Mouse (Mus musculus): ENCODE measurements around the gene Gm27027.
A peak's percentile ranks its signal among the peaks of the same experiment; 100 is the strongest.

Gm27027 gene

DNA sequence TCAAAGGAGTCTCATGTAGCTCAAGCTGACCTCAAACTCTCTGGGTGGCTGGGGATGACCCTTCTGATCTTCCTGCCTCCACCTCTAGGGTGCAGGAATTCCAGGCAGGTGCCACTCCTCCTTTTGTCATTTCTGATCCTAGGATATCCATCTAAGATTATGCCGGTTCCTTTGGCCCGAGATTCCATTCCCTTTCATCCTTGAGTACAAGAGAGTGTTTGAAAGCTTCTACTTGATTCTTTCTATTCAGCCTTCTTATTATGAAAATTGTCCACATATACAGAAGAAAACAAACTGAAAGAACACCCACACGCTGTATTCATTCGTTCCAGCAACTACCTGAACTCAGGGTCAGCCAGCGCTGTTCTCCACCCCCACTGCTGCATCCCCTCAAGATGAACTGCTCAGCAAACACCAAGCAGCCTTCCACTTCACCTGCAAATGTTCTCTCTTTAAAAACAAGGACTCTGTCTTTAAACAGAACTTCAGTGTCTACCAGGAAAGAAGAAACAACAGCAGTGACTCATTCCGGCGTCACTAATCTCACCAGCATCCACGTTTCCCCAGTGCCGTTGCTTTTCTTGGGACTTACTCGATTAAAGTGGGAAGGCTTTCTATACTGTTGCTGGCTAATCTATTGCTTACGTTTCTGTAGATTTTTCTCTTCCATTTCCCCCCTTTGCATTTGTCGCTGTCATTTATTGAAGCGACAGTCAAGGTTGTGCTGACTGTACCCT, 68.3 kb downstream of the Gm27027 start:
- no peak for DNase-seq

GRCm38 (mm10) chr2:93926141-93926540, 70.0 kb downstream of the Gm27027 start:
- DNase-seq: no peak

- no peak for DNase-seq
Measured at GRCm38 (mm10) chr2:93919093-93919492, 77.1 kb downstream of the Gm27027 start.

DNA sequence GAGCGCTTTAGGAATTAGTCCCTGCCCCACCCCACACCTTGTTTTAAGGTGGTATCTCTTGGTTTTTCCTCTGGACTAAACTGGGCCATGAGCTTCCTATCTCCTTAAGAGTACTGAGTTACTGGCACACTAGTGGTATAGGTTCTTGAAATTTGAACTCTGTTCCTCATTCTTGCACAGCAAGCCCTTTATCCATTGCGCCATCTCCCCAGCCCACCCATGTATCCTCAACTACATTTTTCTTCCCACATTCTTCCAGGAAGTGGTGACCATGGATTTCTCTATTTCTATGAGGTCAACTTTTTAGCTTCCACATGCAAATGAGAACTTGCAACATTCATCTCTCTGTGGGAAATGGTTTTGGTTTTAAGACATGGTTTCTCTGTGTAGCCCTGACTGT, 82.6 kb downstream of the Gm27027 start:
- no peak for DNase-seq

DNA sequence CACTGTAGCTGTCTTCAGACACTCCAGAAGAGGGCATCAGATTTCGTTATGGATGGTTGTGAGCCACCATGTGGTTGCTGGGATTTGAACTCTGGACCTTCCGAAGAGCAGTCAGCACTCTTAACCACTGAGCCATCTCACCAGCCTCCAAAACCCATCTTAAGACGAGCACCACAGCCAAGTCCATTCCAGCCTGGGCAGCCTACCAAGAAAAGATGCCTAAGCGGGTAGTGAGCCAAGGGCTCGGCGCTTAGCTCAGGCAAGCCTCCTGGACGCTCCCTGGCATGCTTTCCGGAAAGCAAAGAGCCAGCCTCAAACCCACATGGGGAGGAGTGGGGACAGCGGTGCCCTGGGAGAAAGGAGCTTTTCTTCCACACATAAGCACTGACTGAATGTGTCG, 84.2 kb downstream of the Gm27027 start:
- DNase-seq: peak; percentile 68 to 70

GRCm38 (mm10) chr2:93909716-93910115, 86.4 kb downstream of the Gm27027 start:
- no peak for DNase-seq

DNA sequence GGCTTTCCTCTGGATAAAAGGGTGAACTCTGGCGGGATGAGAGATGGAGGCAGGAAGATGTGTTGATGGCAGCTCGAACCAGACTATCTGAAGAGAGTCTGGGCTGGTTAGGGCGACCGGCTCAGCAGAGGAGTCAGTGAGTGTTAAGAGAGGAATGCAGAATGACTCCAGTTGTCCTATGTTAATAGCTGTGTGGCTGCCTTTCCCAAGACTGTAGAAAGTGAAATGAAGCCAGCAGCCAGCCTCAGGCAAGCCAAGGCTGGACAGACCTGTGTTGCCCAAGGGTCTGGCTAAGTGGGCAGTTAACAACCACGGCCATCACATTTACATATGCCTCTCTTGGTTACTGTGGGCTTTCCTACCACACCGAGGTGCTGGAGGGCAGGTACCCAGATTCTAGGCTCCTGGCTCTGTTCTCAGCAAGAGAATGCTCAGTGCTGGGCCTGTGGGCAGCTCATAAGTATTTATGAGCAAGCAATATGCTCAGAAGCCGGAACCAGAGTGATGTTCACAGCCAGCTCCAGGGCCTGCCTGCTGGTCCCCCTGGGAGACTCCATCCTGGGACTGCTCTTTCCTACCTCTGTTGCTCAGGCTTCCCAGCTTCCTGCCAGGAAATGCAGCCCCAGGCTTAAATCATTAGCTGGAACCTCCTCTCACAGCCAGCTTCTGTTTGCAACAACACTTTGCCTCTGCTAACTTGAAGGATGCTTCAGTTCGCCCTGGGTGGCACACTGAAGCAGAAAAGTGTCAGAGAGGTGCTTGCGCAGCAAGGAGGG, 88.4 kb downstream of the Gm27027 start:
- no peak for DNase-seq
